Comparison of ENCODE assay signal across 24 mouse cellular contexts in genomic region chr14:23877561-23877960, GRCm38 (mm10).
"Had no signal": no experiment of that assay in that cellular context is flagged by ENCODE, and none has a peak within 500 bp of the region (broad histone marks: within the 10 kb centered on the region; RNA-seq: fewer than 3 reads in every experiment).

No protein-coding gene starts in this region.

- H3K36me3 ChIP-seq: limb, embryonic 12.5 days; liver, embryonic 12.5 days; liver, embryonic 15.5 days; lung, embryonic 15.5 days; midbrain, embryonic 10.5 days; midbrain, embryonic 13.5 days; neural tube, embryonic 13.5 days had no signal

- H3K4me3 ChIP-seq: layer of hippocampus, adult 2 months; left cerebral cortex, adult 2 months; limb, embryonic 12.5 days; liver, embryonic 12.5 days; liver, embryonic 15.5 days; lung, embryonic 15.5 days; megakaryocyte, embryonic 14.5 days; midbrain, embryonic 10.5 days; midbrain, embryonic 13.5 days; myocyte; neural tube, embryonic 13.5 days had no signal

- DNase-seq: kidney, postnatal 25 days; layer of hippocampus, adult 9-11 months; layer of hippocampus, postnatal 36 days; liver; lung, adult 18-20 months; lung, postnatal 10 days; lung, postnatal 36 days; retina, postnatal 1 day; right cerebral cortex, postnatal 25 days; thymus, adult 18-20 months; thymus, postnatal 36 days had no signal

- H3K4me1 ChIP-seq: liver, embryonic 12.5 days; liver, embryonic 15.5 days; lung, embryonic 15.5 days; megakaryocyte, embryonic 14.5 days; midbrain, embryonic 10.5 days; midbrain, embryonic 13.5 days; neural tube, embryonic 13.5 days had no signal

- H3K27ac ChIP-seq: kidney, postnatal 0 days; layer of hippocampus, adult 2 months; left cerebral cortex, adult 2 months; limb, embryonic 12.5 days; liver, embryonic 12.5 days; liver, embryonic 15.5 days; lung, embryonic 15.5 days; midbrain, embryonic 10.5 days; midbrain, embryonic 13.5 days; neural tube, embryonic 13.5 days had no signal

- H3K27me3 ChIP-seq: limb, embryonic 12.5 days; liver, embryonic 12.5 days; liver, embryonic 15.5 days; lung, embryonic 15.5 days; megakaryocyte, embryonic 14.5 days; midbrain, embryonic 13.5 days; neural tube, embryonic 13.5 days had no signal

- H3K9me3 ChIP-seq: limb, embryonic 12.5 days; liver, embryonic 12.5 days; liver, embryonic 15.5 days; lung, embryonic 15.5 days; midbrain, embryonic 10.5 days; midbrain, embryonic 13.5 days; neural tube, embryonic 13.5 days had no signal

- H3K4me2 ChIP-seq: limb, embryonic 12.5 days; liver, embryonic 12.5 days; liver, embryonic 15.5 days; lung, embryonic 15.5 days; midbrain, embryonic 13.5 days; neural tube, embryonic 13.5 days had no signal

- ATAC-seq: liver, embryonic 12.5 days; midbrain, embryonic 13.5 days; midbrain, embryonic 16.5 days had no signal

- H3K9ac ChIP-seq: limb, embryonic 12.5 days; liver, embryonic 12.5 days; liver, embryonic 15.5 days; lung, embryonic 15.5 days; midbrain, embryonic 13.5 days; neural tube, embryonic 13.5 days had no signal
